Mouse (Mus musculus) C2C12 (cell line): ENCODE data around the gene Hcls1. TPM values are rescaled to one million over a fixed set of nuclear protein-coding genes. Genes with fewer than 3 reads are reported as not detected.

Source experiments
- H3K27me3 ChIP-seq: one replicate; pipeline ENCODE4 v1.6.1; 2011; ENCODE audit not compliant: control insufficient read depth, insufficient read depth, insufficient read length
- H3K36me3 ChIP-seq: one replicate; pipeline ENCODE4 v1.6.1; 2011; ENCODE audit not compliant: control insufficient read depth, insufficient read depth
- H3K4me3 ChIP-seq: one replicate; pipeline ENCODE4 v1.5.1; 2011; ENCODE audit warnings: mild to moderate bottlenecking, control low read depth; ENCODE audit not compliant: poor library complexity, insufficient read depth, severe bottlenecking
- H3K79me2 ChIP-seq: one replicate; pipeline ENCODE4 v1.6.1; 2011; ENCODE audit not compliant: control insufficient read depth, insufficient read depth
- H3K79me3 ChIP-seq: one replicate; pipeline ENCODE4 v1.6.1; 2011; ENCODE audit warnings: low read depth, control low read depth
- H3ac ChIP-seq: one replicate; pipeline ENCODE3; 2011; ENCODE audit warnings: low read depth; ENCODE audit not compliant: control insufficient read depth, insufficient read length
- CEBPB ChIP-seq: IDR thresholded peaks from one replicate; pipeline ENCODE4 v1.6.1; 2011; ENCODE audit warnings: low read depth, mild to moderate bottlenecking, control low read depth, moderate library complexity
- CTCF ChIP-seq: IDR thresholded peaks from one replicate; pipeline ENCODE4 v1.5.1; 2011; ENCODE audit not compliant: control insufficient read depth, insufficient read depth, insufficient read length
- FOSL1 ChIP-seq: IDR thresholded peaks from one replicate; pipeline ENCODE4 v1.8.0; 2011; ENCODE audit warnings: mild to moderate bottlenecking, low read length; ENCODE audit not compliant: poor library complexity, insufficient read depth, severe bottlenecking
- MAX ChIP-seq: IDR thresholded peaks from one replicate; pipeline ENCODE4 v1.6.1; 2011; ENCODE audit warnings: mild to moderate bottlenecking, control low read depth
- MYOD1 ChIP-seq: IDR thresholded peaks from one replicate; pipeline ENCODE4 v1.6.1; 2011; ENCODE audit warnings: low read depth; ENCODE audit not compliant: control insufficient read depth, insufficient read length
- MYOG ChIP-seq: IDR thresholded peaks from one replicate; pipeline ENCODE4 v1.6.1; 2011; ENCODE audit not compliant: control insufficient read depth, insufficient read length; ENCODE audit errors: extremely low read depth
- USF1 ChIP-seq: IDR thresholded peaks from one replicate; pipeline ENCODE4 v1.6.1; 2011; ENCODE audit warnings: low read depth, mild to moderate bottlenecking, control low read depth, moderate library complexity
- long read RNA-seq, 2 experiments: library from polyadenylated mRNA; unstranded; transcript quantifications; one replicate each; pipeline ENCODE4 v2.0.0; 2019 to 2020
- polyA plus RNA-seq: library from polyadenylated mRNA; unstranded; fragments of >200 nt; fragmentation: generic; extraction: Trizol; gene quantifications from one replicate; pipeline ENCODE4 v1.2.1, GENCODE M21; 2012; ENCODE audit warnings: missing spikeins

Gene Hcls1
- not detected for polyA plus RNA-seq
- long read RNA-seq, experiment 1, result 0 reads
- long read RNA-seq, experiment 2, result 0 reads

GRCm38 (mm10) chr16:36934841-36935620 is at the start of gene Hcls1:
Gene Hcls1 (plus strand): TSS chr16:36934983.
- Histone ChIP-seq H3K4me3 (no peak within 1 kb of the TSS), H3K36me3 (peaks cover 12% of the 10 kb centered on the region), H3K27me3 (no peaks in the 10 kb centered on the region), H3K79me3 (no peaks in the 10 kb centered on the region), H3ac (no peak within 1 kb of the TSS), H3K79me2 (no peaks in the 10 kb centered on the region)
- TF ChIP-seq FOSL1, result no peak
- TF ChIP-seq MYOG, result no peak
- no peak for TF ChIP-seq CEBPB

GRCm38 (mm10) chr16:36885912-36886311 is 48.9 kb upstream of the Hcls1 start:
- no peak for TF ChIP-seq MAX
- no peak for TF ChIP-seq USF1
- no peak for TF ChIP-seq MYOD1
- no peak overlapping the region for H3ac ChIP-seq
- no peaks in the 10 kb centered on the region for H3K27me3 ChIP-seq
- H3K36me3 ChIP-seq, result peaks cover 11% of the 10 kb centered on the region
- H3K79me3 ChIP-seq, result no peaks in the 10 kb centered on the region
- H3K79me2 ChIP-seq, result peaks cover 4% of the 10 kb centered on the region
- H3K4me3 ChIP-seq, result no peak overlapping the region

- Histone ChIP-seq H3K4me3 (no peak overlapping the region), H3K79me2 (no peaks in the 10 kb centered on the region), H3K36me3 (peaks cover 16% of the 10 kb centered on the region), H3ac (no peak overlapping the region), H3K27me3 (no peaks in the 10 kb centered on the region), H3K79me3 (no peaks in the 10 kb centered on the region)
- no peak for TF ChIP-seq CEBPB
- TF ChIP-seq MYOD1, result no peak
- TF ChIP-seq FOSL1, result no peak
- no peak for TF ChIP-seq CTCF
- no peak for TF ChIP-seq MAX
- TF ChIP-seq USF1, result no peak
- TF ChIP-seq MYOG, result no peak
These were observed 47.2 kb upstream of the Hcls1 start for GRCm38 (mm10) chr16:36887546-36887945.

- H3K79me2 ChIP-seq, result no peaks in the 10 kb centered on the region
- no peaks in the 10 kb centered on the region for H3K79me3 ChIP-seq
- peaks cover 26% of the 10 kb centered on the region for H3K36me3 ChIP-seq
- H3K4me3 ChIP-seq, result no peak overlapping the region
- no peak overlapping the region for H3ac ChIP-seq
- H3K27me3 ChIP-seq, result no peaks in the 10 kb centered on the region
- TF ChIP-seq MAX (no peak), MYOG (no peak), CEBPB (no peak), USF1 (no peak)
These were observed 44.2 kb upstream of the Hcls1 start for GRCm38 (mm10) chr16:36890559-36890958.

GRCm38 (mm10) chr16:36891415-36891814 is 43.4 kb upstream of the Hcls1 start:
- no peak for TF ChIP-seq CTCF
- no peak for TF ChIP-seq CEBPB
- no peak for TF ChIP-seq MYOG
- TF ChIP-seq USF1, result no peak
- TF ChIP-seq MYOD1, result no peak
- TF ChIP-seq MAX, result no peak
- TF ChIP-seq FOSL1, result no peak
- peaks cover 31% of the 10 kb centered on the region for H3K36me3 ChIP-seq
- no peak overlapping the region for H3K4me3 ChIP-seq

GRCm38 (mm10) chr16:36893317-36893716 is 41.5 kb upstream of the Hcls1 start:
- Histone ChIP-seq H3K36me3 (peaks cover 38% of the 10 kb centered on the region), H3K79me3 (no peaks in the 10 kb centered on the region), H3ac (no peak overlapping the region), H3K27me3 (no peaks in the 10 kb centered on the region), H3K79me2 (no peaks in the 10 kb centered on the region), H3K4me3 (no peak overlapping the region)
- no peak for TF ChIP-seq USF1
- no peak for TF ChIP-seq FOSL1
- TF ChIP-seq MAX, result no peak
- TF ChIP-seq MYOD1, result no peak
- TF ChIP-seq CEBPB, result no peak
- no peak for TF ChIP-seq CTCF
- no peak for TF ChIP-seq MYOG

More at GRCm38 (mm10) chr16:36891415-36891814, 43.4 kb upstream of the Hcls1 start:
- Histone ChIP-seq H3K27me3 (no peaks in the 10 kb centered on the region), H3K79me2 (no peaks in the 10 kb centered on the region), H3ac (no peak overlapping the region), H3K79me3 (no peaks in the 10 kb centered on the region)
